Mouse (Mus musculus) hematopoietic stem cell, adult 5-6 weeks (primary cell): ENCODE results near the gene Cirbp. TPM values are rescaled to one million over a fixed set of nuclear protein-coding genes. Genes with fewer than 3 reads are reported as not detected.
A peak's percentile ranks its signal among the peaks of the same experiment; 100 is the strongest.

Source experiments
- ATAC-seq, 2 experiments: fragments of 125-278 bp in 1 of 2; replicated peaks in 1 of 2; 2 replicates each; pipeline ENCODE4 v1.8.0; 2016 to 2017; ENCODE audit warnings: inconsistent platforms in 2 of 2, mild to moderate bottlenecking in 2 of 2, moderate number of reproducible peaks in 2 of 2, low read depth in 1 of 2, moderate TSS enrichment in 1 of 2; ENCODE audit not compliant: low FRiP score in 2 of 2, poor library complexity in 2 of 2, severe bottlenecking in 2 of 2, insufficient read depth in 1 of 2, low TSS enrichment in 1 of 2
- total RNA-seq: library from RNA; stranded (forward); fragments of 172-1452, 232-1000 nt; gene quantifications from 2 replicates; pipeline ENCODE4 v1.2.3, GENCODE M21; 2017

Cirbp gene
- total RNA-seq = 93.6 and 143 TPM in 2 replicates

DNA sequence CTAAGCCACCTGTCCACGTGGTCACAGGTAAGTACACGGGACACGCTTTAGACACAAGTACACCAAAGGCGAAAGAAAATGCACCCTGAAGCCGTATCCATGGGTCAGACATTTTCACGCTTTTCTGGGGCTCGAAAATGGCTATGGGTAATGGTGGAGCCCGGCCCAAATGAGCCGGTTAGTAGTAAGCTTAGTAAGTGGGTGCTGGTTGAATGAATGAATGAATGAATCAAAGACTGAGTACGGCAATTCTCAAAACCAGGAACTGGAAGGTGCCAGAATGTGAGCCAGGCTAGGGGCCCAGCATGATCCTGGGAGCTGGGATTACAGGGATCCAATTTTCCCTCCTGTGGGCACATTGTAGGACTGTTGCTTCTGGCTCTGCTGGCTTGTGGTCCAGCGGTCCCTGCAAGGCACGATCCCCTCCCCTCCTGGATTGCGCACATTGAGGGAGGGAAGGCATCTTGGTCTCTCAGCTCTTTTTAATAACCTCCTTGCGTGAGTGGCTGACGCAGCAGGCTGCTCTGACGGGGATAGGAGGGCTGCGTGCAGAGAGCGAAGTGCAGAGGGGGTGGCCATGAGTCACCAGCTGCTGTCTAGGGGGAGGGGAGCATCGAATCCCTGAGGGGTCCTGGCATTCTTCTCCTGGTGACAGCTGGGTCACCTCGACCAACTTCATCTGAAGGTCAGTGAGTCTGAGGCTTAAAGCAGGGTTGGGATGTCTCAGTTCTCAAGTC, at the start of gene Cirbp:
Gene Cirbp (plus strand): TSS at position 594 of the 737 bp plus-strand sequence.
- ATAC-seq = no peak

DNA sequence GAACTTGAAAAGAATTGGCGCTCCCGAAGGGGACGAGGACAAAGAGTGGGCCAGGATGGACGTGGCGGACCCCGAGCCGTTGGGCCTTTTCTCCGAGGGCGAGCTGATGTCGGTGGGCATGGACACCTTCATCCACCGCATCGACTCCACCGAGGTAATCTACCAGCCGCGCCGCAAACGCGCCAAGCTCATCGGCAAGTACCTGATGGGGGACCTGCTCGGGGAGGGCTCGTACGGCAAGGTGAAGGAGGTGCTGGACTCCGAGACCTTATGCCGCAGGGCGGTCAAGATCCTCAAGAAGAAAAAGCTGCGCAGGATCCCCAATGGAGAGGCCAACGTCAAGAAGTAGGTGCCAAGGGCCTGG, 49.2 kb upstream of the Cirbp start:
- no peak for ATAC-seq

DNA sequence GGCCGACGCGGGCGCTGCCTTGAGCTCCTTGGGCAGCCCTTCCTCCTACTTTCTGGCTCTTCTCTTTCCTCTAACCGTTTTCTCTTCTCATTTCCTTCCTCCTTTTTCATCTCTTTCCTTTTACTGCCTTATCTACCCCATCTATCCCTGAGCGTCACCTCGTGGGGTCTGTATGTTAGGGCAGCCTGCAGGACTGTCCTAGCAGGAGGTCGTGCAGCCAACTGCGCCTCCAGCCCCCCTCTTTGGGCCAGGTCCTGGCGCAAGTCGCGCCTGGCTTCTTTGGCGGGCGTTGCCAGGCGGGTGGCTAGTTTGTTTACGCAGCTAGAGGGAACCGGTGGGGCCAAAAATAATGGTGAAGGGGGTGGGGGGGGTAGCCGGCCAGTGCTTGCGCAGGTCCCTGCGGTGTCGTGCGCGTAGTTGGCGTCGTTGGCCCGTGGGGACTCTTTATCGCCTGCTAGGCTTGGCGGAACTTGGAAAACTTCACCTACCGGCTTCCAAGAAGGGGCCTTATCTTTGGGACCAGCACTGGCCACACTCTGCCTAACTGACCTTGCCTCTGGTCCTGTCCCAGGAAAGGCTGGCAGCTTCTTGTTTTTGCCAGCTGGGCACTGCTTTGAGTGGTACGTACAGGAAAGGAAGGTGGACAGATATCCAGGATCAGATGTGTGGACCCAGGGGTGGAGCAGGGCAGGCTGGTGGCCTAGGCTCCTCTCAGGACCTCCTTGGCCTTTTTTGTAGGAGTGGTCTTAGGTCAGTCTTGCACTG, 48.7 kb upstream of the Cirbp start:
- ATAC-seq = no peak; a peak in 1 of 4 replicates

DNA sequence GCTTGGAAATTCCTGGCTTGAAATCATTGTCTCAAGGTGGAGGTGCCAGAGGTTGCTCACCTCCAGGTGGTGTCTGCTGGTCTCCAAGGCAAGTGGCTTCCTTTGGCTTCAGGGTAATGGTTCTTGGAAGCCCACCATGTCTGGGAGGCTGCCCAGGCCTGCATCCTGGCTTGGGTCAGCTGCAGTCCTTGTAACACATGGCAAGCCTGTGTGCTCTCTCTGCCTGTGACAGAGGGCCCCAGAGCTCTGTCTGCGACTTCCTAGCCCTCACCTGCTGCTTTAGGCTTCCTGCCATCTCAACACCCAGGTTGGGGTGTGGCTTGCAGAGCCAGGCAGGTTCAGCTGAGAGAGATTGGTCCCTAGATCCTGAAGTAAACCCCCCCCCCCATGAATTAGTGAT, 48.0 kb upstream of the Cirbp start:
- no peak for ATAC-seq

DNA sequence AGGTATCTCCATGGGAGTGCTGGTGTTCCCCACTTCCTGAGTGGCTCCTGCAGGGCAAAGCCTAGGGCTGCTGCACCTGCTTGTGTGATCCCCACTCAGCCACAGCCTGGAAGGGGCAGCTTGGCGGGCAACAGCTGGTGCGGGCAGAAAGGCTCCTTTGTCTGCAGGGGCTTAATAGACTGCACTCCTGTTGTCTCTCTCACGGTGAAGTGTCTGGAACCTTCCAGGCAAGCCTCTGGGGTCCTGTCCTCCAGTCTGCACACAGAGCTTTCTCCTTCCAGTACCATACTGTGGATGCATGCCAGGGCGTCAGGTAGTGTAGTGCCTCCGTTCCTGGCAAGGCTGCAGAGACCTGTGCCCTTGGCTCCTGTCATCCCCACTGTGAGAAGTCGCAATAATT, 47.2 kb upstream of the Cirbp start:
- ATAC-seq = no peak

DNA sequence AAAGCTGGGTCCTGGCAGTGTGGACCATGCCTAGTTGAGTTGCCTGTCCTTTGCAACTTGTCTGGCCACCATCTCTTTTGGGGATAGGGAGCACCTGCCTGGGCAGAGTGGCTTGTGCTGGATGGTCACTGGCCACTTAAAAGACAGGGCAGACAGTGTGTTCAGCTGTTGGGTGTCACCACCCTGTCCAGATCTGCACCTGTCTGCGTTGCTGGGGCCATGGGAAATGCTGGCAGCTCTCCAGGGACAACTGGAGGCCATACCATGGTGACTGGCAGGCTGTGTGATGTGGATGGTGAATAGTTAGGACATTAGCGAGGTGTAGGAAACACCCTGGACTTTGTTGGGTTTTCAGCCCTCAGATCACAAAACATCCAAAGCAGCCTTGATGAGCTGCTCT, 45.6 kb upstream of the Cirbp start:
- no peak for ATAC-seq

DNA sequence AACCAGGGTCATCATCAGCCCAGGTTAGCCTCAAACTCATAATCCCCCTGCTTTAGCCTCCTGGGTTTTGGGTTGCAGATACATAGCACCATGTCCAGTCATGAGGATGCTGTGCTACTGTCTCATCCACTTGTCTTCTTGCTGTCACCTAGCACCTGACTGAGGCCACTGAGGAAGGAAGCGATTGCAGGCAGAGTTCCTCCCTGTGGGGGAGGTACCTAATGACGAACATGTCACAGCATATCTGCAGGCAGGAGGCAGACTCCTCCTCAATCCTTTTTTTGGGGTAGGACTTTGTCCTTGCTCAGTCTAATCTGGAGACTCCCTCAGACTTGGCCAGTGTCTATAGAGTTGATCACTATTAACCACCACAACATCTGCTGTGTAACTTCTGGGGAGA, 44.1 kb upstream of the Cirbp start:
- peak in 1 of 2 experiments; percentile 26; a peak in 1 of 4 replicates for ATAC-seq

DNA sequence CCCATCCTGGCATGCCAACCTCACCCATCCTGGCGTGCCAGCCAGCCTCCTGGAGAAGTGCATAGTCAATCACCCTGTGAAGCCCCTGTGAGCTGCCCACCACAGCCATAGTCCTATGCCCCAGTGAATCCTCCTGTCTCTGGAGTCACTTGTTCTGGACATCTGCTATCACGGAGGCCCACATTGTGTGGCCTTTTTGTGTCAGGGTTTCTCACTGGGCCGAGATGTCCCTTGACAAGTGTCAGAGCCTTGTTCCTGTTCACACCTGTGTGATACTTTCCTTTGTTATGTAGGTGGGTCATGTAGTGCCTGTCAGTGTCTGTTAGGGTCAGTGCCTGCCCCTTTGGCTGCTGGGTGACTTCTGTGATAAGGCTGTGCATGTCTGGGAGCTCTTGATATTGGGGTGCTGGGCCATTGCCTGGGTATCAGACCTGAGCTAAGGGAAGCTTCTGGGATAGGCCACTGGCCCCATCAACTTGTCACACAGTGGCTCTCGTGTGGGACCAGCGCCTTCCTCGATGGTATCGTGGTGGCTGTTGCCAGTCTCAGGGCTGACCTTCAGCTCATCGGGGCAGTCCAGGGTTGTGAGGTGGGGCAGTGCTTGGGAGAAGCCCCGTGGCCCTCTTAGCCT, 41.7 kb upstream of the Cirbp start:
- ATAC-seq = no peak

DNA sequence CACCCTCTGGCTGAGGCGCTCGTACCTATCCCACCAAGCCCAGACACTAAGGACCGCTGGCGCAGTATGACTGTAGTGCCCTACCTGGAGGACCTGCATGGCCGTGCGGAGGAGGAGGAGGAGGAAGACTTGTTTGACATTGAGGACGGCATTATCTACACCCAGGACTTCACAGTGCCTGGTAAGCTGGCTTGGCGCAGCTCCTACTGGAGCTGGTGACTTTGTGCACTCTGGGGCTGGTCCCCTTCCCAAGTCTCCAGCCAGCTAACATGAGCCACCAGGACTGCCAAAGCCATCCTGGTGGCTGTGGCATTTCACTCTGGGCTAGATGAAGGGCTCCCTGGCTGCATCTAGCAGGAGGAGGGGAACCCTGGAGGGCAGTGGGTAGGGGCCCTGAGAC, 37.9 kb upstream of the Cirbp start:
- ATAC-seq = no peak

DNA sequence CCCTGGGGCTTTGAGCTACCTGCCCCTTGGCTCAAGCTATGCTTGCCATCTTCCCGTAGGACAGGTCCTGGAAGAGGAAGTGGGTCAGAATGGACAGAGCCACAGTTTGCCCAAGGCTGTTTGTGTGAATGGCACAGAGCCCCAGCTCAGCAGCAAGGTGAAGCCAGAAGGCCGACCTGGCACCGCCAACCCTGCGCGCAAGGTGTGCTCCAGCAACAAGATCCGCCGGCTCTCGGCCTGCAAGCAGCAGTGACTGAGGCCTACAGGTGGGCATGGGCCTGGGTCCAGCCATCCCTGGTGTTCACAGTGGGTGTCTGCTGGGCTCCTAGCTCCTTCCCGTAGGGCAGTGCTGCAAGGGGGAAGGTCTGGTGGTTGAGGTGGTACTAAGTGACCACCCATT, 35.9 kb upstream of the Cirbp start:
- ATAC-seq = no peak

DNA sequence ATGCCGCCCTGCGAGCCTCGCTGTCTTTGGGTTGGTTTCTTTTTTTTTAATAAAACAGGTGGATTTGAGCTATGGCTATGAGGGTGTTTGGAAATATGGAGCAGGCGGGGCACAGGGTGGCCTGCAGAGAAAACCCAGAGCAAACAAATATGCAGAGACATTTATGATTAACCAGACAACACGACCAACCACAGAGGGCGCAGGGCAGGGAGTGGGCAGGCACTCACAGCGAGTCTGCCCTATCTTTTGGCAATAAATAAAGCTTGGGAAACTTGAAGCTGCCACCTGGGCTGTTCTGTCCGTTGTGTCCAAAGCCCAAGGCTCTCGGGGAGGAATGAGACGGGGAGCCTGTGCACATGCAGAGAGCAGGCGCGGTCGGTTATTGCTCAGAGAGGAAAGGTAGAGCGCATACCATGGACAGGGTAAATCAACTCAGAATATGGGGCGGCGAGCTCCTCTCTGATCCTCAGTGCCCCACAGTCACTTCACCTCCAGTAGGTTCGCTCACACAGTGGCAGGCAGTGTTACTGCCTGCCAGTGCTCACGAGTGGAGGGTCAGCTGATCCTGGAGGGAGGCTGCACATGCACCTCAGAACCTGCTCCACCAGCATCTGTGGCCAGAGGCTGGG, 35.3 kb upstream of the Cirbp start:
- no peak for ATAC-seq

DNA sequence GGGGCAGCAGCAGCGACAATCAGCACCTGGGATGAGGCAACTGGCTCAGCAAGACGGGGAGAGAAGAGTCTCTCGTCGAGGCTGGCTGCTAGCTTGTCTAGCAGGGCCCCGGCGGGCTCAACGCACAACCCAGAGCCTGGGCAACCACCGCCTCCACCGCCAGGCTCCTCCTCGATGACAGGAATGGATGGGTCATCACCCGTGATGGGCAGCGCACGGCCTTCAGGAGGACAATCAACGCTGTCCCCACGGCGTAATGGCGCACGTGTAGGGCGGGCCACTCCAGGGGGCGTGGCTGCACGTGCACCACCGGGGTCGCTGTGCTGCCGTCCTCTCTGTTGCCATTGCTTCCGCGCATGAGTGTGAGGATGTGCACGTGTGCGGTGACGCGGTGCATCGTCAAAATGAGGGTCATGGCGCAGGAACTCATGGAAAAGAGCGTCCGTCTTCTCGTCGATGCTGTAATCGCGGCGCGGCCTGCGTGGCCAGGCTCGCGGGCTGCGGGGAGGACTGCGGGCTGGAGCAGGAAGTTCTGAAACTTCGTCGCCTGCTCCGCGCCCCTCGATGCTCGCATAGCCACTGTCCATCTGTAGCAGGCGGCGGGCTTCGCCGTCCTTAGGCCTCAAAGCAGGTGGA, 34.4 kb upstream of the Cirbp start:
- ATAC-seq = no peak

DNA sequence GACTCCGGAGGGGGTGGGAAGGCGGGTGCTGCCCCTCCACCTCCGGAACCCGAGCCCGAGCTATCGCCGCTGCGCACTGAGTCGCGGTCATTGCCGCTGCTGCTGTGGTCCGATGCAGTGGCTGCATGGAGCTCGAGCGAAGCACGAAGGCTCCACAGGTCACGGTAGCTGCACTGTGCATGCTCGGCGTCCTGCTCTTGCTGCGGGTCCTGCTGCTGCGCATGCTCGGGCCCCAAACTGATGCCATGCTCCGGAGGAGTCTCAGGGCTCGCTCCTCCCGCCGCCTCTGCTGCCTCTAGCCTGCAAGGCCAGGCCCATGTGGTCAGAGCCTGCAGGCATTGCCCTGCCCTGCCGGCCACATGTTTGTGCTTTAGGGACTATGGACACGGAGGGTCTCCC, 33.8 kb upstream of the Cirbp start:
- ATAC-seq = no peak

DNA sequence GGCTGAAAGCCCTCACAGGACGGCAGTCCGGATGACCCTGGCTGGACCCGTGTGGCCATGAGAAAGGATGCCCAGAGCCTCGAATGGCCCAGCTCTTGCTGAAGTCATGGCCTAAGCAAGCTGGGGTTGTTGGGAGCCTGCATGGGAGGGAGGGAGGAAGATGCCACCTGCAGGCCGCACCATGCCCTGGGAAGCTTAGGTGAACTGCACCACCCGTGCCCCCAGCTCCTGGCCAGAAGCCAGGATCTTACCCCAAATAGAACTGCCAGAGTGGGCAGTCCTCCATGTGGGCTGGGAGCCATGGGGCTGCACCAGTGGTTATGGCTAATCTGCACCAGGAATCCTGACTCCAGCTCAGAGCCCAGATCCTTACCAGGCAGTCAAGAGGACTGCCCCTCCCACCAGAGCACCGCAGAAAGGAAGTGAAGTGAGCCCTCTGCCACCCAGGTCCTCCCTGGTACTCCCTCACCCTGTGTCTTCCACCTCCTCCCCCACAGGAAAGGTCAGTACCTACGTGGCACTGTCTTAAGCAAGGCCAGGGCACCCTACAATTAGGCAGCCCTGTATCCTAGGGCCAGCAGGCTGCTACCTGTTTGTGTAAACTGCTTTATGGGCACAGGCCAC, 32.4 kb upstream of the Cirbp start:
- no peak for ATAC-seq

DNA sequence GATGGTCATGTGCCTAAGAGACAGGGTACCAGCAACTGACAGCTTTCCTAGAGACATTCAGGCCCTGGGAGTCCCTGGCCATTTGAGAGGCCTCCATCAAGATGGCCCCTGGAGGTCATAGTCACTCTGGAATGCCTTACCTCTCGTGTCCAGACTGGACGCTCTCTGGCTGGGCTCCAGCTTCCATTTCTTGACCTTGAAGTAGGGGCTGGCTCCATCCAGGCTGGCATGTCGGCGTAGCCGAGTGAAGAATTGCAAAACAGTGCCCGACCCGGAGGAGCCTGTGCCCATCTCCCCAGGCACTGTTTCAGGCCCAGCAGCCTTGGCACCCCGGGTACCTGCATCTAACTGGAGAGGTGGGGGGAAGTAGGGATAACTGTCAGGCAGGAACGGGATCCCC, 31.4 kb upstream of the Cirbp start:
- no peak for ATAC-seq

DNA sequence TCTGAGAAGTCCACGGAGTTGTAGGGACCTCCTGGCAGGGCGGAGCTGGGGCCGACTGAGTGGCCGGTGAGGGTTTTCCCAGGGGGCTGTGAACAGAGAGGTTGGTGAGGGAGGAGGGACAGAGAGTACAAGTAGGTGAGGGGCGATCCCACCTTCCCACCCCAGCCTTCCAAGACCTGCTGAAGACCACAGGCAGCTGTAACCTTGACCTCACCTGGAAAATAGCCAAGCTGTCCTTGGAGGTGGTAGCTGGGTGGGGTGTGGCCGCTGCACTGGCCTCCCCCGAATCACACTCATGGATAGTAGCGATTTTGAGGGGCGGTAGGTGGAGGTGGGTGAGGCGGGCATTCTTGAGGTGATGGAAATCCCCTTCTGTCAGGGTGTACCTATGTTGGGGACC, 30.6 kb upstream of the Cirbp start:
- no peak for ATAC-seq

DNA sequence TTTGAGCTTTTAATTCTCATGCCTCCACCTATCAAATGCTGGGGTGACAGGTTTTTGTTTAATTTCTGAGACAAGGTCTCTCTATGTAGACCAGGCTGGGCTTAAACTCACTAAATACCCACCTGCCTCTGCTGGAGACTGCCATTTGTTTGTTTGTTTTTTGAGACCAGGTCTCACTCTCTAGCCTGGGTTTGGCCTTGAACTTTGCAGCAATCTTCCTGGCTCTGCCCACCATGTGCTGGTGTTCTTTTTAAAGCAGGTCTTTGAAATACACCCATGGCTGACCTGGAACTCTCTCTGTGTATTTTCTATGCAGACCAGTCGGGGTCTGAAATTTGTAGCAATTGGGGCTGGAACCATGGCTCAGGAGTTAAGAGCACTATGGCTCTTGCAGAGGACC, 30.1 kb upstream of the Cirbp start:
- no peak for ATAC-seq
